Comparison of ENCODE assay signal across 9 mouse cellular contexts in genomic region chr9:55538377-55538776, GRCm38 (mm10). TPM values are rescaled to one million over a fixed set of nuclear protein-coding genes. Genes with fewer than 3 reads are reported as not detected.
DNase-seq lines count a peak whose midpoint lies in the region; ATAC-seq and TF ChIP-seq lines count a peak whose summit lies in the region.
"Had no signal": no experiment of that assay in that cellular context is flagged by ENCODE, and none has a peak within 500 bp of the region (broad histone marks: within the 10 kb centered on the region; RNA-seq: fewer than 3 reads in every experiment).

Gene Isl2 (plus strand): TSS chr9:55538672.

- peak within 1 kb of the TSS; percentile 12 for H3K4me3 ChIP-seq in hindbrain, embryonic 12.5 days
- no peak within 1 kb of the TSS for H3K4me3 ChIP-seq in hindbrain, embryonic 14.5 days (replicated peaks; ENCODE audit: low read length)
- peak within 1 kb of the TSS; percentile 42 for H3K4me3 ChIP-seq in limb, embryonic 14.5 days (replicated peaks; ENCODE audit: low read length)

- no peak within 1 kb of the TSS for H3K9ac ChIP-seq in hindbrain, embryonic 12.5 days
- no peak within 1 kb of the TSS for H3K9ac ChIP-seq in hindbrain, embryonic 14.5 days
- no peak within 1 kb of the TSS for H3K9ac ChIP-seq in limb, embryonic 14.5 days (ENCODE audit: low read depth, low read length, severe bottlenecking)

- H3K9me3 ChIP-seq in hindbrain, embryonic 12.5 days (replicated peaks): no peaks in the 10 kb centered on the region
- no peaks in the 10 kb centered on the region for H3K9me3 ChIP-seq in hindbrain, embryonic 14.5 days (ENCODE audit: control insufficient read depth, low read length)
- H3K9me3 ChIP-seq in limb, embryonic 14.5 days (ENCODE audit: control insufficient read depth, low read length): no peaks in the 10 kb centered on the region

- no peak within 1 kb of the TSS for H3K27ac ChIP-seq in hindbrain, embryonic 12.5 days
- H3K27ac ChIP-seq in hindbrain, embryonic 14.5 days: no peak within 1 kb of the TSS
- H3K27ac ChIP-seq in limb, embryonic 14.5 days (replicated peaks; ENCODE audit: low read depth, low read length): no peak within 1 kb of the TSS

- ATAC-seq in hindbrain, embryonic 12.5 days (ENCODE audit: low FRiP score): no peak
- no peak for ATAC-seq in hindbrain, embryonic 14.5 days (ENCODE audit: low FRiP score)
- no peak for ATAC-seq in limb, embryonic 14.5 days (ENCODE audit: low FRiP score, low read depth)

- peaks cover 76% of the 10 kb centered on the region for H3K27me3 ChIP-seq in hindbrain, embryonic 12.5 days
- peaks cover 69% of the 10 kb centered on the region for H3K27me3 ChIP-seq in hindbrain, embryonic 14.5 days (ENCODE audit: control insufficient read depth, insufficient read depth, low read length)
- peaks cover 41% of the 10 kb centered on the region for H3K27me3 ChIP-seq in limb, embryonic 14.5 days (ENCODE audit: control insufficient read depth, insufficient read depth, low read length)

- H3K4me1 ChIP-seq in hindbrain, embryonic 12.5 days: peaks cover 20% of the 10 kb centered on the region
- H3K4me1 ChIP-seq in hindbrain, embryonic 14.5 days (replicated peaks; ENCODE audit: control insufficient read depth, insufficient read depth, low read length): no peaks in the 10 kb centered on the region
- peaks cover 12% of the 10 kb centered on the region; the same call in 1 of the 2 replicates for H3K4me1 ChIP-seq in limb, embryonic 14.5 days (ENCODE audit: control insufficient read depth, insufficient read depth, low read length)

- TF ChIP-seq POLR2A in limb, embryonic 14.5 days (IDR thresholded peaks at IDR 0.05; ENCODE audit: borderline replicate concordance, extremely low read depth, insufficient read depth, insufficient read length): no peak

- WGBS in hindbrain, embryonic 12.5 days: 5% methylated on average over 4 of the region's 4 CpGs
- 5% methylated on average over 4 of the region's 4 CpGs for WGBS in hindbrain, embryonic 14.5 days
- WGBS in limb, embryonic 14.5 days: 6% methylated on average over 4 of the region's 4 CpGs

- no peaks in the 10 kb centered on the region for H3K36me3 ChIP-seq in hindbrain, embryonic 12.5 days
- no peaks in the 10 kb centered on the region for H3K36me3 ChIP-seq in hindbrain, embryonic 14.5 days (replicated peaks; ENCODE audit: control insufficient read depth, insufficient read depth)
- H3K36me3 ChIP-seq in limb, embryonic 14.5 days (ENCODE audit: control insufficient read depth, insufficient read depth, low read length): no peaks in the 10 kb centered on the region

- DNase-seq in adrenal gland, postnatal 14 days: peak; percentile 18
- DNase-seq in adrenal gland, postnatal 25 days: no peak
- DNase-seq in hindbrain, embryonic 14.5 days (ENCODE audit: low spot score): no peak
- peak; percentile 53 for DNase-seq in ZHBTc4 (ENCODE audit: low read depth, low spot score)
- peak; percentile 22 for DNase-seq in limb, embryonic 14.5 days (ENCODE audit: low spot score)
- DNase-seq in layer of hippocampus, postnatal 25 days (ENCODE audit: extremely low spot score in 1 of 2, low spot score in 1 of 2): no peak
- DNase-seq in right cerebral cortex, adult 18-20 months: no peak
- DNase-seq: layer of hippocampus, adult 9-11 months had no signal

- peak within 1 kb of the TSS; percentile 24 for H3K4me2 ChIP-seq in hindbrain, embryonic 12.5 days (replicated peaks)
- no peak within 1 kb of the TSS for H3K4me2 ChIP-seq in hindbrain, embryonic 14.5 days (replicated peaks)
- H3K4me2 ChIP-seq in limb, embryonic 14.5 days (replicated peaks; ENCODE audit: low read depth, low read length, severe bottlenecking): peak within 1 kb of the TSS; percentile 67

RNA-seq across cellular contexts. Expression of gene Isl2, which starts in this region (rescaled TPM):
- total RNA-seq in adrenal gland, postnatal 14 days (2021): not detected in 2 replicates
- total RNA-seq in adrenal gland, postnatal 25 days (2021): not detected in 2 replicates
- 16.7 and 20.0 TPM in 2 replicates for polyA plus RNA-seq in hindbrain, embryonic 12.5 days (2016; fragmentation: Nextera tagmentation; extraction: Ambion mirVana)
- polyA plus RNA-seq in hindbrain, embryonic 14.5 days (2014; fragmentation: Nextera tagmentation; extraction: Ambion mirVana): 1.9 and 3.0 TPM in 2 replicates
- 0.55 and 1.5 TPM in 2 replicates for polyA plus RNA-seq in limb, embryonic 14.5 days (2012; rRNA removed)
- polyA plus RNA-seq in limb, embryonic 14.5 days (2014; fragmentation: Nextera tagmentation; extraction: Ambion mirVana): 0.22 and 0.72 TPM in 2 replicates
- total RNA-seq in layer of hippocampus, postnatal 25 days (2021): not detected

Comparison
In these comparisons a context has a peak if more than half of its experiments do, and no peak if none do; other contexts are left out.
1. Peak in DNase-seq in adrenal gland, postnatal 14 days; RNA of the gene not detected or under 1 TPM.
2. DNase-seq: peak in ZHBTc4 (single experiment) and limb, embryonic 14.5 days (single experiment); none in adrenal gland, postnatal 25 days (single experiment), hindbrain, embryonic 14.5 days (single experiment), layer of hippocampus, postnatal 25 days (0 of 2) and right cerebral cortex, adult 18-20 months (single experiment).